Mouse (Mus musculus) olfactory bulb, adult 2 months (tissue): ENCODE measurements around the gene Ecsit.

ENCODE experiments used
- CTCF ChIP-seq: fragments of 200-500 bp; IDR thresholded peaks from 2 replicates; pipeline ENCODE4 v1.5.1; 2012; ENCODE audit warnings: low read depth, mild to moderate bottlenecking, low read length, moderate library complexity; ENCODE audit not compliant: insufficient read depth
- POLR2A ChIP-seq: fragments of 200-500 bp; IDR thresholded peaks from 2 replicates; pipeline ENCODE4 v1.6.1; 2012; ENCODE audit warnings: mild to moderate bottlenecking, low read depth, low read length, moderate library complexity; ENCODE audit not compliant: insufficient read depth

DNA sequence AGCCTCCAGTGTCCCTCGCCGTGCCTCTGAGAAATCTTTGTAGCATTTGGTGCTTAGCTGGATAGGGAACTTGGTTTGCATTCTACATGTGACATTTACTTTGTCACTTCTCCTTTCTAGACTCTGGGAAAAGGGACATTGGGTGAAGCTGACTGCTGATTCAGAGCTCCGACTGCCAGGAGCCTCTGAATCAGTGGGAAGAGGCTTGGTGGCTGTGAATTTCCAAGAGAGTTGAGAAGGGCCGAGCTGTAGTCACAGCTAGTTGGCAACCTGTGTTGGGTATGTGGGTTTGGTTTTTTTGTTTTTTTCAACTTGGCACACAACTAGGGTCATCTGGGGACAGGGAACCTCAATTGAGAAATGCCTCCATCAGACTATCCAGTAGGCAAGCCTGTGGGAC, 34.3 kb upstream of the Ecsit start:
- TF ChIP-seq POLR2A, result no peak
- TF ChIP-seq CTCF, result no peak
